Comparison of ENCODE assay signal across 13 mouse cellular contexts in genomic region chr14:61493511-61494135, GRCm38 (mm10). TPM values are rescaled to one million over a fixed set of nuclear protein-coding genes. Genes with fewer than 3 reads are reported as not detected.
DNase-seq lines count a peak whose midpoint lies in the region; ATAC-seq and TF ChIP-seq lines count a peak whose summit lies in the region.
"Had no signal": no experiment of that assay in that cellular context is flagged by ENCODE, and none has a peak within 500 bp of the region (broad histone marks: within the 10 kb centered on the region; RNA-seq: fewer than 3 reads in every experiment).

No protein-coding gene starts in this region.

- 63% methylated on average over 6 of the region's 6 CpGs for WGBS in hindbrain, postnatal 0 days
- 66% methylated on average over 6 of the region's 6 CpGs for WGBS in hindbrain, embryonic 11.5 days
- WGBS in intestine, postnatal 0 days, result 61% methylated on average over 6 of the region's 6 CpGs

- no peak for TF ChIP-seq CTCF in hindbrain, postnatal 0 days (IDR thresholded peaks at IDR 0.05; ENCODE audit: low read depth)
- no peak for TF ChIP-seq CTCF in intestine, postnatal 0 days (IDR thresholded peaks at IDR 0.05; ENCODE audit: low read depth)

- H3K27me3 ChIP-seq in hindbrain, postnatal 0 days (ENCODE audit: insufficient read depth, low read length), result no peaks in the 10 kb centered on the region
- no peaks in the 10 kb centered on the region for H3K27me3 ChIP-seq in hindbrain, embryonic 11.5 days (ENCODE audit: control insufficient read depth, insufficient read depth, low read length)
- H3K27me3 ChIP-seq in intestine, postnatal 0 days (replicated peaks; ENCODE audit: control insufficient read depth, insufficient read depth, low read length), result no peaks in the 10 kb centered on the region
- H3K27me3 ChIP-seq: hindbrain, embryonic 15.5 days had no signal

- no peak overlapping the region for H3K4me3 ChIP-seq in hindbrain, postnatal 0 days (ENCODE audit: low read length)
- no peak overlapping the region for H3K4me3 ChIP-seq in hindbrain, embryonic 11.5 days (ENCODE audit: low read depth, low read length)
- H3K4me3 ChIP-seq in intestine, postnatal 0 days (ENCODE audit: low read depth, low read length), result no peak overlapping the region
- H3K4me3 ChIP-seq: hindbrain, embryonic 15.5 days had no signal

- H3K9ac ChIP-seq in hindbrain, postnatal 0 days (replicated peaks; ENCODE audit: low read length), result no peak overlapping the region
- no peak overlapping the region for H3K9ac ChIP-seq in hindbrain, embryonic 11.5 days (ENCODE audit: low read depth, low read length)
- no peak overlapping the region for H3K9ac ChIP-seq in intestine, postnatal 0 days (ENCODE audit: low read depth, low read length)
- H3K9ac ChIP-seq: hindbrain, embryonic 15.5 days had no signal

- DNase-seq in hindbrain, postnatal 0 days (ENCODE audit: low spot score), result peak; percentile 22
- no peak for DNase-seq in hindbrain, embryonic 11.5 days (ENCODE audit: low spot score)
- peak; percentile 49 for DNase-seq in retina, postnatal 1 day
- DNase-seq in retina, embryonic 14.5 days (ENCODE audit: low spot score), result no peak
- peak; percentile 27 for DNase-seq in cerebellum, adult 11-12 months
- DNase-seq: adrenal gland, postnatal 14 days; lung, postnatal 14 days; thymus, postnatal 4 days had no signal

- ATAC-seq in hindbrain, postnatal 0 days, result no peak
- no peak for ATAC-seq in hindbrain, embryonic 11.5 days (ENCODE audit: low FRiP score)
- ATAC-seq in megakaryocyte, adult 5-6 weeks (ENCODE audit: poor library complexity, severe bottlenecking), result peak; percentile 45; the same call in 1 of the 2 replicates
- ATAC-seq in CD4-positive, CD25-positive, alpha-beta regulatory T cell, adult 4 months, result no peak
- ATAC-seq in intestine, postnatal 0 days, result no peak

- H3K36me3 ChIP-seq in hindbrain, postnatal 0 days (ENCODE audit: insufficient read depth, low read length), result no peaks in the 10 kb centered on the region
- no peaks in the 10 kb centered on the region for H3K36me3 ChIP-seq in hindbrain, embryonic 11.5 days (ENCODE audit: control insufficient read depth, insufficient read depth, low read length)
- no peaks in the 10 kb centered on the region for H3K36me3 ChIP-seq in intestine, postnatal 0 days (ENCODE audit: control insufficient read depth, insufficient read depth)
- H3K36me3 ChIP-seq: G1E; hindbrain, embryonic 15.5 days had no signal

- H3K4me1 ChIP-seq in hindbrain, postnatal 0 days (ENCODE audit: insufficient read depth, low read length), result no peaks in the 10 kb centered on the region
- H3K4me1 ChIP-seq in hindbrain, embryonic 11.5 days (replicated peaks; ENCODE audit: control insufficient read depth, insufficient read depth, low read length), result no peaks in the 10 kb centered on the region
- no peaks in the 10 kb centered on the region for H3K4me1 ChIP-seq in intestine, postnatal 0 days (replicated peaks; ENCODE audit: control insufficient read depth, insufficient read depth, low read length)
- H3K4me1 ChIP-seq: hindbrain, embryonic 15.5 days had no signal

- H3K4me2 ChIP-seq in hindbrain, postnatal 0 days (ENCODE audit: low read depth, low read length), result no peak overlapping the region
- H3K4me2 ChIP-seq in hindbrain, embryonic 11.5 days (replicated peaks; ENCODE audit: low read depth, low read length), result no peak overlapping the region
- H3K4me2 ChIP-seq in intestine, postnatal 0 days (replicated peaks; ENCODE audit: low read depth), result no peak overlapping the region
- H3K4me2 ChIP-seq: hindbrain, embryonic 15.5 days had no signal

- no peak overlapping the region for H3K27ac ChIP-seq in hindbrain, postnatal 0 days
- H3K27ac ChIP-seq in hindbrain, embryonic 11.5 days (ENCODE audit: low read depth, low read length), result no peak overlapping the region
- no peak overlapping the region for H3K27ac ChIP-seq in intestine, postnatal 0 days (ENCODE audit: low read depth, low read length)
- H3K27ac ChIP-seq: hindbrain, embryonic 15.5 days had no signal

- H3K9me3 ChIP-seq in hindbrain, postnatal 0 days (ENCODE audit: low read length), result no peaks in the 10 kb centered on the region
- H3K9me3 ChIP-seq in hindbrain, embryonic 11.5 days (ENCODE audit: control insufficient read depth, low read length), result no peaks in the 10 kb centered on the region
- H3K9me3 ChIP-seq in intestine, postnatal 0 days (ENCODE audit: control insufficient read depth), result no peaks in the 10 kb centered on the region
- H3K9me3 ChIP-seq: G1E; hindbrain, embryonic 15.5 days had no signal

RNA-seq across cellular contexts. Expression of gene Kpna3, which starts 53.9 kb away (rescaled TPM):
- total RNA-seq in hindbrain, postnatal 0 days (2014; rRNA removed), result 34.8 and 35.8 TPM in 2 replicates
- polyA plus RNA-seq in hindbrain, postnatal 0 days (2015; fragmentation: Nextera tagmentation; extraction: Ambion mirVana), result 48.3 and 52.5 TPM in 2 replicates
- polyA plus RNA-seq in hindbrain, embryonic 11.5 days (2014; fragmentation: Nextera tagmentation; extraction: Ambion mirVana), result 90.7 and 117 TPM in 2 replicates
- 39.1 and 42.8 TPM in 2 replicates for total RNA-seq in megakaryocyte, adult 5-6 weeks (2015)
- 21.6 and 26.8 TPM in 2 replicates for total RNA-seq in megakaryocyte, adult 5-6 weeks (2017)
- polyA plus RNA-seq in CD4-positive, CD25-positive, alpha-beta regulatory T cell, adult 4 months (2017; shearing (Covaris generic)), result 10 to 100 TPM; 30.6 to 35.1 TPM
- 18.9 and 20.0 TPM in 2 replicates for polyA plus RNA-seq in intestine, postnatal 0 days (2015; fragmentation: Nextera tagmentation; extraction: Ambion mirVana)

Comparison
In these comparisons a context has a peak if more than half of its experiments do, and no peak if none do; other contexts are left out.
1. DNase-seq: peak in hindbrain, postnatal 0 days (single experiment), retina, postnatal 1 day (single experiment) and cerebellum, adult 11-12 months (single experiment); none in hindbrain, embryonic 11.5 days (single experiment) and retina, embryonic 14.5 days (single experiment).